Mouse (Mus musculus) CD4-positive, CD25-positive, alpha-beta regulatory T cell, adult 2 months (primary cell): Measurements from ENCODE around the gene Cda.

ENCODE experiments used
- DNase-seq: peaks from one replicate; pipeline ENCODE4 v3.0.0-alpha.2; 2012; ENCODE audit warnings: low read depth, low spot score

Gene Cda

GRCm38 (mm10) chr4:138307739-138308138 lies 60.1 kb downstream of the Cda start:
- no peak for DNase-seq

DNA sequence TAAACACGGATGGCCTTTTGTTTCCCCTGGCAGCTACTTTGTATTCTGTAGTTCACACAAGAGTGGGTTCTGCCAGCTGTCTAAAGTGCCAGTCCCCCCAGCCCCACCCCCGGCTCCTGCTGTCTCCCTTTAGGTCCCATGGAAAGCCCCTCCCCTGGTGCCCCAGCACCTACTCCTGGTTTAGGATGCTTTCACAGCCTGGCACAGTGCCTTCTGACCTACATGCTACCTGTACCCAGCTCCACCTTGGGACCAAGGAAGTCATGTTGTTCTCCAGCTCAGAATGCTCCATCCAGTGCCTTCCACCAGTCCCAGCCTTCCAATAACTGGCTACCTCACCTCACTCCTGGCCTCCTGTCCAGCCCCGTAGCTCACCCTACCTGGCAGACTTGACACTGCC lies 60.8 kb downstream of the Cda start:
- no peak for DNase-seq

- DNase-seq, result peak; percentile 98
These were observed 63.3 kb downstream of the Cda start, which contains the start of gene Ddost for GRCm38 (mm10) chr4:138304340-138305104. TSS of gene Ddost (plus strand) at chr4:138304730.

- DNase-seq, result no peak
These were observed 64.0 kb downstream of the Cda start for GRCm38 (mm10) chr4:138303742-138304141.

- no peak for DNase-seq
These were observed 64.8 kb downstream of the Cda start for GRCm38 (mm10) chr4:138303011-138303410.

DNA sequence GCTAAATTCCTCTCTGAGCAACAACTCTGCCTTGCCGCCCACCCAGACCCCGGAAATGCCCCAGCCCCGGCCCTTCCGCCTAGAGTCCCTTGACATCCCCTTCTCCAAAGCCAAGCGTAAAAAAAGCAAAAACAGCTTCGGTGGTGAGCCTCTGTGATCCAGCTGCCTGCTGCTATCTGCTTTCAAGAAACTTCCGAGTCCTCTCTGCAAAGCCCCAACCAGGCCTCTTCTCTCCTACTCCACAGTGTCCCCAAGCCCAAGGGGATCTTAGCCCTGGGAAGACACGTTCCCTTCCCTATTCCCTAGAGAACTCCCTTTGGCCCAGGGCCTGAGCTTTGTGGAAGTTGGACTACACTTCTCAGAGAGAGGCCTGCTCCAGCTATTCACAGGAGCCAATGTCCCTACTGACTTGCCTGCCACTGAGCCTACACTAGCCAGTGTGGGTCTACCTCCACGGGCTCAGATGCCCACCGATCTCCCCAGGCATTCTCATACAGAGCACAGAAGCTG lies 66.5 kb downstream of the Cda start:
- DNase-seq, result no peak

- DNase-seq, result no peak
These were observed 73.7 kb downstream of the Cda start for GRCm38 (mm10) chr4:138293949-138294550.

GRCm38 (mm10) chr4:138293261-138293948 lies 74.4 kb downstream of the Cda start:
- DNase-seq, result no peak

GRCm38 (mm10) chr4:138292028-138292427 lies 75.8 kb downstream of the Cda start:
- DNase-seq, result no peak

- no peak for DNase-seq
These were observed 79.1 kb downstream of the Cda start for GRCm38 (mm10) chr4:138288691-138289090.
